Mouse (Mus musculus) bone marrow macrophage, adult 2 months (primary cell): Measurements from ENCODE around the gene Lhx6.

Experiments
- CTCF ChIP-seq: IDR thresholded peaks from 2 replicates; pipeline ENCODE4 v1.5.1; 2012; ENCODE audit warnings: low read depth, mild to moderate bottlenecking, low read length, moderate library complexity
- POLR2A ChIP-seq: IDR thresholded peaks from 2 replicates; pipeline ENCODE4 v1.6.1; 2012; ENCODE audit warnings: mild to moderate bottlenecking, low read depth, low read length, borderline replicate concordance

DNA sequence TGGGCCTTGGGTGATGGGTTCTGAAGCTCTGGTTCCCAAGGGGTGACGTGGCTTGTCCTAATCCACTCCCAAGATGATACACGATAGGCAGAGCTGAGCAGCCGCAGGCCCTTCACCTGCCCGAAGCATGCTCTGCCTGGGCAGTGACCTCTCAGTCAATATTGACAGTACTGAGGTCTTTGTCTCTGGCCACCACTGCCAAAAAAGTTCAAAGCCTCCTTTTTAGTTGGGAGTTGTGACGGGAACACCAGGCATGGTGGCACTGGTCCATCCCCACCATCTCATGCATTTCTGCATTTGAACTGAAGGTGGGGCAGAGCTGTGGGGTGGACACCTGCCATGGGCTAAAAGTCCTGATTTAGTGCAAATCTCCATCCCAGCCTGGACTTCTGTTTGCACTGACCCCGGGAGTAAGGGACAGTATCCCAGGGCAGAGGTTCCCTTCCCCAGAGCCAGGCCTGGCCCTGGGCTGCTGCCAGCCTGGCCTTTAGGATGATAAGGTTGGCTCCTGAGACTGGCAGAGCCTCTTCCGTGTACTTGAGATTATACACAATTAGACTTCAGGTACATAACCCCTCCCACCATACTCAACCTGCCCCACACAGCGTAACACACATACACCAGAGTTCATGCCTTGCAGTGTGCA lies 33.4 kb downstream of the Lhx6 start:
- no peak for TF ChIP-seq POLR2A
- TF ChIP-seq CTCF, result no peak
